31 mouse cellular contexts compared by ENCODE assay signal in the genomic region with DNA sequence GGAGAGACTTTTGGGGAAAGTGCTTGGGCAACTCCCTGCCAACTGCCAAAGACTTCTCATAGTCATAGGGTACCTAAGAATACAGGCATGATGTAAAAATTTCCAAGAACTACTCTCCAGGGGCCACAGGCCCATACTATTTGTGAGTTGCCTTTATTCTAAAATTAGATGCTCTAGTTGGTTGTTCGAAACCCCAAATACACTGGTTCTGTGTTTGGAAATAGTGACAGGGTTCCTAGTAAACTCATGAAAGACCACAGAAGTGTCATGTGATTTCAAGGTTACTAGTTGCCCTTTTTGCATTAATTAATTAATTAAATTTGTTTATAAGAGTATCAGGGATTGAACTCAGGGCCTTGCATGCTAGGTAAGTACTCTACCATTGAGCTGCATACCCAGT.
"Had no signal": no experiment of that assay in that cellular context is flagged by ENCODE, and none has a peak within 500 bp of the region (broad histone marks: within the 10 kb centered on the region; RNA-seq: fewer than 3 reads in every experiment).

No protein-coding gene starts in this region.

- H3K4me1 ChIP-seq: limb, embryonic 10.5 days; limb, embryonic 12.5 days; limb, embryonic 13.5 days; limb, embryonic 15.5 days; liver, embryonic 12.5 days; liver, embryonic 13.5 days; liver, embryonic 15.5 days; lung, embryonic 15.5 days; midbrain, embryonic 10.5 days; midbrain, embryonic 12.5 days; midbrain, embryonic 13.5 days; midbrain, embryonic 15.5 days had no signal

- H3K4me3 ChIP-seq: limb, embryonic 10.5 days; limb, embryonic 12.5 days; limb, embryonic 13.5 days; limb, embryonic 15.5 days; liver, embryonic 12.5 days; liver, embryonic 13.5 days; liver, embryonic 15.5 days; lung, embryonic 15.5 days; megakaryocyte, embryonic 14.5 days; midbrain, embryonic 10.5 days; midbrain, embryonic 12.5 days; midbrain, embryonic 13.5 days; midbrain, embryonic 15.5 days; myocyte had no signal

- H3K27ac ChIP-seq: limb, embryonic 10.5 days; limb, embryonic 12.5 days; limb, embryonic 13.5 days; limb, embryonic 15.5 days; liver, embryonic 12.5 days; liver, embryonic 13.5 days; liver, embryonic 14.5 days; liver, embryonic 15.5 days; lung, embryonic 15.5 days; macrophage; midbrain, embryonic 10.5 days; midbrain, embryonic 12.5 days; midbrain, embryonic 13.5 days; midbrain, embryonic 15.5 days had no signal

- ATAC-seq: liver, embryonic 12.5 days; liver, postnatal 0 days; lung, postnatal 0 days; midbrain, embryonic 13.5 days; midbrain, embryonic 15.5 days; midbrain, embryonic 16.5 days had no signal

- H3K4me2 ChIP-seq: limb, embryonic 12.5 days; limb, embryonic 13.5 days; limb, embryonic 15.5 days; liver, embryonic 11.5 days; liver, embryonic 12.5 days; liver, embryonic 13.5 days; liver, embryonic 15.5 days; lung, embryonic 14.5 days; lung, embryonic 15.5 days; midbrain, embryonic 11.5 days; midbrain, embryonic 12.5 days; midbrain, embryonic 13.5 days; midbrain, embryonic 15.5 days had no signal

- H3K36me3 ChIP-seq: limb, embryonic 10.5 days; limb, embryonic 12.5 days; limb, embryonic 13.5 days; limb, embryonic 15.5 days; liver, embryonic 12.5 days; liver, embryonic 13.5 days; liver, embryonic 15.5 days; lung, embryonic 15.5 days; midbrain, embryonic 10.5 days; midbrain, embryonic 12.5 days; midbrain, embryonic 13.5 days; midbrain, embryonic 15.5 days had no signal

- H3K27me3 ChIP-seq: limb, embryonic 12.5 days; limb, embryonic 13.5 days; limb, embryonic 15.5 days; liver, embryonic 12.5 days; liver, embryonic 13.5 days; liver, embryonic 15.5 days; lung, embryonic 15.5 days; megakaryocyte, embryonic 14.5 days; midbrain, embryonic 12.5 days; midbrain, embryonic 13.5 days; midbrain, embryonic 15.5 days had no signal

- H3K9me3 ChIP-seq: limb, embryonic 10.5 days; limb, embryonic 12.5 days; limb, embryonic 13.5 days; limb, embryonic 15.5 days; liver, embryonic 12.5 days; liver, embryonic 13.5 days; liver, embryonic 15.5 days; lung, embryonic 15.5 days; midbrain, embryonic 10.5 days; midbrain, embryonic 12.5 days; midbrain, embryonic 13.5 days; midbrain, embryonic 15.5 days had no signal

- H3K9ac ChIP-seq: limb, embryonic 12.5 days; limb, embryonic 13.5 days; limb, embryonic 15.5 days; liver, embryonic 12.5 days; liver, embryonic 13.5 days; liver, embryonic 14.5 days; liver, embryonic 15.5 days; liver, postnatal 0 days; lung, embryonic 14.5 days; lung, embryonic 15.5 days; midbrain, embryonic 12.5 days; midbrain, embryonic 13.5 days; midbrain, embryonic 15.5 days had no signal

- DNase-seq: left cerebral cortex, postnatal 4 days; liver; liver, embryonic 13.5 days; liver, postnatal 0 days; lung, adult 18-20 months; lung, adult 2 months; lung, embryonic 14.5 days; lung, postnatal 10 days; lung, postnatal 14 days; lung, postnatal 36 days; lung, postnatal 4 days; midbrain, embryonic 14.5 days had no signal
